In the genomic region with DNA sequence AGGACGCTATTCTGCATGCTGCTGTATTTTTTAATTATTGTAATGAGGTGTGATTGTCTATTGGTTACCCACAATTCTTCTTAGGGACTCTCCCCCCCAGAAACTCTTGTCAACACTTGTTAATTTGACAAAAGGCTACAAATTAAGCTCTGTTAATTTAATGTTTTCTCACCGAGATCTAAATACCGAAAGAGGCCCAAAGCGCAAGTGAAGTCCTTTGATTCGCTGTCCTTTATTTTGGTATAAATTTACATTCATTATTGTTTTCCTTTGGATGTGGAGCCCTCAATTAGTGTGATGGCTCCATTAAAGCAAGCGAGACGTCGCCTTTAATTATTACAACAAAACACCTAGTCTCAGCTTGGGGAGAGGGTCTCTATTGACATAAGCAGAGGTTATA, we compare ENCODE assay signal across 24 mouse cellular contexts.
"Had no signal": no experiment of that assay in that cellular context is flagged by ENCODE, and none has a peak within 500 bp of the region (broad histone marks: within the 10 kb centered on the region; RNA-seq: fewer than 3 reads in every experiment).

No protein-coding gene starts in this region.

- ATAC-seq: hindbrain, postnatal 0 days; intestine, embryonic 16.5 days had no signal

- H3K27me3 ChIP-seq: heart, embryonic 13.5 days; heart, embryonic 15.5 days; hindbrain, embryonic 15.5 days; kidney, embryonic 15.5 days; limb, embryonic 13.5 days; limb, embryonic 15.5 days had no signal

- H3K4me1 ChIP-seq: heart, embryonic 15.5 days had no signal

- H3K4me2 ChIP-seq: heart, embryonic 11.5 days; heart, embryonic 13.5 days; heart, embryonic 15.5 days; hindbrain, embryonic 13.5 days; hindbrain, embryonic 15.5 days; kidney, embryonic 15.5 days; limb, embryonic 13.5 days; limb, embryonic 15.5 days had no signal

- H3K36me3 ChIP-seq: hindbrain, embryonic 15.5 days had no signal

- H3K27ac ChIP-seq: heart, adult 2 months; heart, embryonic 13.5 days; heart, embryonic 15.5 days; hindbrain, embryonic 13.5 days; hindbrain, embryonic 15.5 days; hindbrain, postnatal 0 days; kidney, embryonic 15.5 days; kidney, postnatal 0 days; limb, embryonic 13.5 days; limb, embryonic 15.5 days had no signal

- DNase-seq: gastrocnemius, postnatal 14 days; heart, adult 11 months; heart, adult 2 months; heart, postnatal 14 days; heart, postnatal 36 days; kidney, adult 11 months; kidney, adult 2 months; kidney, adult 9 months; kidney, postnatal 14 days; kidney, postnatal 36 days; layer of hippocampus, adult 9-11 months; layer of hippocampus, postnatal 36 days; left cerebral cortex, postnatal 4 days had no signal

- H3K9ac ChIP-seq: heart, embryonic 13.5 days; heart, embryonic 15.5 days; hindbrain, embryonic 13.5 days; hindbrain, embryonic 15.5 days; kidney, embryonic 15.5 days; limb, embryonic 13.5 days; limb, embryonic 15.5 days had no signal

- H3K9me3 ChIP-seq: heart, embryonic 13.5 days; heart, embryonic 15.5 days; hindbrain, embryonic 13.5 days; hindbrain, embryonic 15.5 days; limb, embryonic 15.5 days had no signal

- H3K4me3 ChIP-seq: heart, adult 2 months; heart, embryonic 13.5 days; heart, embryonic 15.5 days; hindbrain, embryonic 13.5 days; hindbrain, embryonic 15.5 days; kidney, embryonic 15.5 days; limb, embryonic 13.5 days; limb, embryonic 15.5 days had no signal
